Mouse (Mus musculus) E14TG2a.4 (cell line): Measurements from ENCODE around the gene Fgd2.

Experiments
- CTCF ChIP-seq: conservative IDR thresholded peaks from 2 replicates; pipeline ENCODE4 v1.5.1; 2014; ENCODE audit warnings: low read length
- NANOG ChIP-seq: IDR thresholded peaks from 2 replicates; pipeline ENCODE4 v1.6.1; 2014; ENCODE audit warnings: borderline replicate concordance, low read length, mixed read lengths
- POU5F1 ChIP-seq: IDR thresholded peaks from 2 replicates; pipeline ENCODE4 v1.6.1; 2014; ENCODE audit warnings: low read length, borderline replicate concordance

- TF ChIP-seq CTCF (no peak), POU5F1 (no peak), NANOG (no peak)
These were observed 28.3 kb downstream of the Fgd2 start for GRCm38 (mm10) chr17:29388978-29389377.
